Mouse (Mus musculus) telencephalon, adult 2 months (tissue): ENCODE data around the gene Otol1.
A peak's percentile ranks its signal among the peaks of the same experiment; 100 is the strongest.

Experiments used
- DNase-seq: peaks from one replicate; pipeline ENCODE4 v3.0.0-alpha.2; 2011; ENCODE audit warnings: low read depth, low spot score

The Otol1 gene

DNA sequence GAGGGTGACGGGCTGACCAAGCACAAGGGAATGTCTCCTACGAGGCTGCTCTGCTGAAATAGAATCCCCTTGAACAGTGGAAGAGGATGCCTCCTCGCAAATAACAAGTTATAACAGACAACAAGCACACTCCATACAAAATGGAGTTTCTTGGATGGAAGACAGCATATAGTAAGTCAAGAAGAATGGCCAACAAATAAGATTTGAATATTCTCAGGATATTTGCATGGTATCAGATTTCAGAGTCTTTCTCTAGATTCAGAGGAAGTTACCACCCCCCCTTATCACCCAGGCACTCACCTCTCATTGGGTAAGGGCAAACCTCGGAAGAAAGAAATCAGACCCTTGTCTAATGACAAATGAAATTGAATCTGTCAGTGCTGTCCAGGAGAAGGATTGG is at the start of gene Otol1:
Gene Otol1 (plus strand): TSS at position 301 of the 400 bp plus-strand sequence.
- DNase-seq: no peak

DNA sequence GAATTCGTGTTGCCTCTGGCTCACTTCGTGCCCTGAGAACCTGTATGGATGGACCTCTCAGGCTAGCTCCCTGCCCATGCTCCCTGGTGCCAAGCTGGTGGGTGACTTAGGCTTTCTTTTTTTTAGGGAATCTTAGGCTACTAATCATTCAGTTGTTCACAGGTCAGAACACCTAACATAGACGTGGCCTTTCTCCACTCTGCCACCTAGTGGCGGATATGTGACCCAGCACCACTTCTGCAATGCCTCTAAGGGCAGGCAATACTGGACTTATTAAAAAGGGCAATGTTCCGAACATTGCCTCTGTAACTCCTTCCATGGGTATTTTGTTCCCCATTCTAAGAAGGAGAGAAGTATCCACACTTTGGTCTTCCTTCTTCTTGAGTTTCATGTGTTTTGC is 45.2 kb upstream of the Otol1 start:
- DNase-seq: no peak

DNA sequence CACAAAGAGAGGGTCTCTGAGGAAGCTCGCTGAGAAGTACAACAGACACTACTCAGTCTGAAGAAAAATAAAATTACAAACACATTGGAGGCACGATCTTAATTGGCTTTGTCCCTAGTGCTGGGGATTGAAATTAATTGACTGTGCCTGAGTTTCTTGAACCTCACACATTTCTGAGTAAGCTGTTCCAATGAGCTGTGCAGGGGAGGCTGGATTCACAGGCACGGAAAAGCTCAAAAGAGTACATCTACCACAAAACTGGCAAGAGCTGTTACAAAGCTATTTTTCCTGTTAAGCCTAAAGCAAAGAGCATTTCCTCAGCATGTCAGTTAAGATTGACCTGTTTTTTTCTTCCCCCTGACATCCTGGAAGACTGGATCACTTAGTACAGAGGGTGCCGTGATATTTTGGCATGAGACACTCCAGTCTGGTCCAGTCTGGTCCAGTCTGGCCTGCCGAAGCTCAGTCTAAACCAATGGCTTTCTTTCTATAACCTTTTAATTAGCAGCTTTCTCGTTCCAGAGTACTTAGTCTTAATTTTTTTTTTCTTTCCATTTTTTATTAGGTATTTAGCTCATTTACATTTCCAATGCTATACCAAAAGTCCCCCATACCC is 35.8 kb upstream of the Otol1 start:
- DNase-seq: no peak

DNA sequence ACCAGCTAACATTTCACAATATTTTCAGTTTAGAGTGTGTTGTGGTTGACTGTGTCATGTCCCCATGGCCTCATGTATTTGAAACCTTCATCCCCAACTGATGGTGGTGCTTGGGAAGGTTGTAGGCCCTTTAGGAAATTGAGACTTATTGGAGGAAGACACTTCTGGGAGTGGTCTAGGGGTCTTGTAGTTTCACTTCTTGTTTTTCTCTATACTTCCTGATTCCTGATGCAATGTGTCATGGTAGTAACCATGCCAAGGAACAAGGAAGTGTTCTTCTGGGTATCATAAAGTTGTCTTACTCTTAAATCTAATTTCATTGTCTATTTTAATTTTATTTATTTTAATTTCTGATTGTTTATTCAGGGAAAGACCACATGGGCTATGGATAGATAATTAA is 29.3 kb upstream of the Otol1 start:
- no peak for DNase-seq

DNA sequence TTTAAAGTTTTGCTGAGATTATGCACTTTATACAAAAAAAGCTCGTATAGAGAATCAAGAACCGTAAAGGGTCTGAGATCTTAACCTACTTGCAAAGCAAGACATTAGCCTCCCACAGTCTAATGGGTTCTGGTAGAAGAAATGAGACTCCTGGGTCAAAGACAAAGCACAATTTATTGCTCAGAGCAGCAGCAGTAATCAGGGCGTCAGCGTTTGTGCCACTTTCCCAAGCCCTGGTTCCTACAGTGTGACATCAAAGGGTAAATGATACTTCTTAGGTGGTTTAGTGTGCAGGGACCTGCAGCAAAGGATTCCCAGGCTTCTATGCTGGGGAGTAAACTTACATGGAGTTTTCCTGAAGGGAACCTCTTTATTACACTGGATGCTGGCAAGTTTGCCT is 13.6 kb upstream of the Otol1 start:
- DNase-seq: no peak

DNA sequence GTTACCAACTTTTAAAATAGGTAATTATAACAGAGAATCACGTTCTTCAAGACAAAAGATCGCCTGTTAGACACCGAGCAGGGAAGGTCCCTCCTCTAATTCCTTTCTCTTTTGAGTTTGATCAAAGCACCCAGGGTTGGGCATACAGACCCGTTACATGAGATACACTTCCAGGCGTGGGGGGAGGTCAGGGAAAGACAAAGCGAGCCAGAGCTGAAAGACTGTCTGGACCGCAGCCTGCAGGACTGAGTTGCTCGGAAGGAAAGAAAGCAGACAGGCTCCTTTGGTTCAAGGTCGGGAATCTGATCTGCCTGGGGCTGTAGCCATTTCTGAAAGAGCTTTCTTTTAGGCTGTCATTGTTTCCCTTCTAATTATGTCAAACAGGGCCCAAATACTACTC is 5.9 kb upstream of the Otol1 start:
- no peak for DNase-seq

DNA sequence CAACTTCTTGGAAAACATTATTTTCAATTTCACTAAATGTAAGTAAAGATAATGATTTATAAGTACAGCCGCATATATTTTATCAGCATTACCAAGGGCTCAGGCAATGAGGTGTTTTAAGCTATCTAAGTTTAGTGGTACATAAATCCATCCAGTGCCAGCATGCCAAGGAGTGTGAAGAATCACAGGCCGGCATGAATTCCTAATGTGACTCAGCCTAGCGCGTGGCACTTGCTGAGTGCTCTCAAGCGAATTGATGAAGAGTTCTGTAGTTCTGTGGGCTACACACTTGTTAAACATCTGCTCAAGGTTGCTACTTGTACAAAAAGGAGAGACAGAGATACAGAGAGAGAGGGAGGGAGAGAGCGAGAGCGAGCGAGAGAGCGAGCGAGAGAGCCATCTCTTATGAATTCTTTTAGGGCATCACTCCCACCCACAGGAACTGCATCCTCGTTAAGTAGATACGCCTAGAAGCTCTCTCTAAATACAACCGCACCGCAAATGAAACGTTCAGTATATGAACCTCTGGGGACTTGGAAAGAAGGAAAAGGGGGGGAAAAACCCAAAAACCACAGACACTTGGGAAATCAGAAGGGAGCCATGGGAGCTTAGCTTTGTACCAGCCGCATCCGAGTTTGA is 4.2 kb upstream of the Otol1 start:
- peak; percentile 16 for DNase-seq

DNA sequence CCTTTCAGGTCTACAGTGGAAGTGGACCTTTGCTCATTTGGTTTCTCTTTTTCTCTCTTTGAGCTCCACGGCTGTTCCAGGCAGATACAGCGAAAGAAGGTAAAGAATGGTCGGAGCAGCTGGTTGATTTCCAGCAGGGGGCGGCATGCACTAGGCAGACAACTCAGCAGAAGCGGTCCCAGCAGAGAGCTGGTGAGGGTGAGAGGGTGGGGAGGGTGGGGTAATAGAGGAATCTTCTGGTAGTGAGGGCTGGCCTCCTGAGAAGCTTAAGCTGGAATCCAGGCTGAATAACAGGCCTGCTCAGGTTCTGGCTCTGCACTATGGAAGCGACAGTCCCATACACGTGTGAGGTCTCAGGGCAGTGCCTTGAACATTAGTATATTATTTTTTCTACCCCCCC is 3.5 kb upstream of the Otol1 start:
- DNase-seq: no peak

DNA sequence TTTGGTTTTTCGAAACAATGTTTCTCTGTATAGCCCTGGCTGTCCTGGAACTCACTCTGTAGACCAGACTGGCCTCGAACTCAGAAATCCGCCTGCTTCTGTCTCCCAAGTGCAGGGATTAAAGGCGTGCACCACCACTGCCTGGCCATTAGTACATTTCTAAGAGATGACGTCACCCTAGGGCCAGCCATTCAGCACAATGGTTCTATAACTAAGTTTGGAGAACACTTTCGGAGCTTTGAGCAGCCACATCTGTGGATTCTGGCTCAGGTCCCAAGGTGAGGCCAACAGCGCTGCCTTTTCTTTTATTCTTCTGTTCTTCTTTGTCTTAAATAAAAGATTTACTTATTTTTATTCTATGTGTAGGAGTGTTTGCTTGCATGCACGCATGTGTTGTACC is 3.0 kb upstream of the Otol1 start:
- DNase-seq: no peak

DNA sequence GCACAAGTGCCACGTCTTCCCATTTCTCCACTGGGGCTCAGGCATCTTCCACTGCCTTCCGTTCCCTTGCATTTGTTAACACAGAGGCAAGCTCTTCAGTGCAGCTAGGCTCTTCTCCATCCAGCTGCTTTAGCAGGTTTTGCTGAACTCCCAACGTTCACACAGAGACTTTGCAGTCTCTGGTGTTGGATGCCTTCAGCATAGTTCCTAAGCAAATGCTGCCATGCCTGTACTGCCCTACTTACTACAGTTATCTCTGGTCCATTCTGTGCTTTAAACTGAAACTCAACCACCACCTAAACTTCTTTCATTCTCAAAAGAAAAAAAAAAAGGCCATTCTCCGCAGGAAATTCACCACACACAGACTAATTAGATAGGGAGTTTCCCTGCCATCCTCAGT is 5.2 kb downstream of the Otol1 start:
- no peak for DNase-seq

DNA sequence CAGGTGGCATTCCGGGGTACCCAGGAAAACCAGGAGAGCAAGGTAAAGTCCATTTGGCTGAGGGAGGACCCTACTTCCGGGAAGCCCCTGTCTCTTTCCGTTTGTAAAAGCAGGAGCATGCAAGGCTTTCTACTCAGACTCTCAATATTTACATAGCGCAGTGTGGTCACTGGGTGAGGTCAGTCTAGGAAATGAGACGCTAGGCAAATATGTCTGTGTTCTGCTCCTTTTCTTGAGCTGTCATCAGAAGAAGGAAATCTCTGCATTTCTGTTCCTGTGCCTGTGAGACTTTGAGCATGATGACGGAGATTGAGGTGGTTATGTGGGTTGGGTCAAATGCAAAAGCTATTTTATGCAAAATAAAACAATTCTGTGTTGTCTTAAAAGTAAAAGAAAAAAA is 19.2 kb downstream of the Otol1 start:
- no peak for DNase-seq

DNA sequence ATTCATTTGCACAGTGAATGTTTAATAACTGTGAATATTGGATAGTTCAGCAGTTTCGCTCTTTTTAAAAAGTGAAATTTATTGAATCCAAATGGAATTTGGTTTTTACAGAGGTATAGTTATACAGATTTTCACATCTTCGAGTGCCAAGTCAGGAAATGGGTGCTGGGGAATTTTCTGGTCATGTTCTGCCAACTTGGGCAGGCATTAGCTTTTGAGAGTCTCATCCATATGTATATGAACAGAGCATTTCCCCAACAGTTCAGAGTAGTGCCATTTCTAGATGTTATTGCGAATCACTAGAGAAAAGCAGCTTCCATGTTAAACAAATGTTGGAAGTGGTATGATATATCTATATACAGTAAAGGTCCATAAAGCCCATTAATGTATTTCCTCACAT is 21.8 kb downstream of the Otol1 start:
- no peak for DNase-seq

DNA sequence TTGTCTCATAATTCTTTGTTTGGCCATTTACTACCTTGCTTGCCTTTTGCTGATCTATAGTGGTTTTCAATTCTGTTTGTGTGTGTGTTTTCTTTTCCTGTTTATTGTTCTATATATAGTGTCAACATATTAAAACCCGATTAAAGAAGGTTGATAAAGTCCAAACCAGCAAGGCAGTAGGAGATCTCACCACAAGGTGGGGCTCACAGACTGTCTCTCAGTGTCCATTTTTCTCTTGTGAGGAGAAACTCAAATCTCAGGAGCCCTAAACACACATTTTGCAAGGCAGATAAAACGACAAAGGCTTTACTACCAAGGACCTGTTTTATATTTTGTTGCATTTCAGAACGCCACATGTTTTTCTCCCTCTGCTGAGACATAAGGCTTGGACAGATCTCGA is 28.2 kb downstream of the Otol1 start:
- DNase-seq: no peak
